In genomic region chr7:24852557-24853232, GRCm38 (mm10) we compare ENCODE assay signal across 13 mouse cellular contexts. TPM values are rescaled to one million over a fixed set of nuclear protein-coding genes. Genes with fewer than 3 reads are reported as not detected.
DNase-seq lines count a peak whose midpoint lies in the region; ATAC-seq and TF ChIP-seq lines count a peak whose summit lies in the region.
"Had no signal": no experiment of that assay in that cellular context is flagged by ENCODE, and none has a peak within 500 bp of the region (broad histone marks: within the 10 kb centered on the region; RNA-seq: fewer than 3 reads in every experiment).

No protein-coding gene starts in this region.

- no peak overlapping the region for H3K9ac ChIP-seq in kidney, embryonic 15.5 days
- peak overlapping the region; percentile 80 for H3K9ac ChIP-seq in MEL (ENCODE audit: control insufficient read depth, low read depth, low read length, poor library complexity, severe bottlenecking)
- H3K9ac ChIP-seq: midbrain, embryonic 12.5 days had no signal

- WGBS in kidney, embryonic 15.5 days: 61% methylated on average over 8 of the region's 8 CpGs

- no peak overlapping the region for H3K4me2 ChIP-seq in kidney, embryonic 15.5 days
- H3K4me2 ChIP-seq: embryonic facial prominence, embryonic 13.5 days; midbrain, embryonic 12.5 days had no signal

- TF ChIP-seq RAD21 in MEL (IDR thresholded peaks at IDR 0.05; ENCODE audit: low read depth, low read length): no peak

- no peaks in the 10 kb centered on the region for H3K27me3 ChIP-seq in kidney, embryonic 15.5 days
- H3K27me3 ChIP-seq in MEL (ENCODE audit: control insufficient read depth in 1 of 2, insufficient read depth in 2 of 2, low read length in 2 of 2): no peaks in the 10 kb centered on the region
- H3K27me3 ChIP-seq: embryonic facial prominence, embryonic 13.5 days; midbrain, embryonic 12.5 days had no signal

- H3K9me3 ChIP-seq in kidney, embryonic 15.5 days (replicated peaks): no peaks in the 10 kb centered on the region
- no peaks in the 10 kb centered on the region for H3K9me3 ChIP-seq in MEL (replicated peaks; ENCODE audit: insufficient read depth, low read length)
- H3K9me3 ChIP-seq: embryonic facial prominence, embryonic 13.5 days; midbrain, embryonic 12.5 days had no signal

- ATAC-seq in kidney, embryonic 15.5 days (replicated peaks; ENCODE audit: low FRiP score): peak; percentile 86
- peak; percentile 91 for ATAC-seq in erythroblast, adult 5-6 weeks (replicated peaks; ENCODE audit: low FRiP score, poor library complexity, severe bottlenecking)
- ATAC-seq: activated CD4-positive, CD25-positive, alpha-beta regulatory T cell, adult 4 months had no signal

- no peak for DNase-seq in kidney, adult 11 months
- DNase-seq in MEL (ENCODE audit: low read depth, low spot score): peak; percentile 98
- DNase-seq in mesoderm, embryonic 11.5 days (ENCODE audit: low read depth, low spot score): peak; percentile 19
- DNase-seq in gastrocnemius, postnatal 14 days: no peak
- no peak for DNase-seq in urinary bladder, postnatal 25 days (ENCODE audit: low spot score)
- DNase-seq in testis, postnatal 10 days (ENCODE audit: low spot score): no peak
- DNase-seq: heart, postnatal 10 days; layer of hippocampus, adult 9-11 months had no signal

- peak in 1 of 2 experiments; percentile 62; a peak in 2 of 4 replicates for TF ChIP-seq EP300 in MEL (IDR thresholded peaks at IDR 0.05; ENCODE audit: low read depth in 1 of 2, low read length in 2 of 2)

- no peaks in the 10 kb centered on the region for H3K36me3 ChIP-seq in kidney, embryonic 15.5 days
- H3K36me3 ChIP-seq in MEL (ENCODE audit: control insufficient read depth in 1 of 2, insufficient read depth in 2 of 2, low read length in 2 of 2): peaks cover 0 to 15% of the 10 kb centered on the region in 2 experiments; a peak in 2 of 4 replicates
- H3K36me3 ChIP-seq: embryonic facial prominence, embryonic 13.5 days; midbrain, embryonic 12.5 days had no signal

- H3K79me2 ChIP-seq in MEL (ENCODE audit: control insufficient read depth, insufficient read depth, low read length, poor library complexity): no peaks in the 10 kb centered on the region; the same call in 1 of the 2 replicates

- TF ChIP-seq CTCF in MEL (IDR thresholded peaks at IDR 0.05 in 2 of 3, conservative IDR thresholded peaks at IDR 0.05 in 1 of 3; ENCODE audit: control insufficient read depth in 1 of 3, insufficient read depth in 1 of 3, low read depth in 2 of 3, low read length in 3 of 3, poor library complexity in 1 of 3, severe bottlenecking in 1 of 3): no peak

- 0 out of 2 replicates have a peak overlapping the region, but pooled peaks have one; percentile 27 for H3K27ac ChIP-seq in kidney, embryonic 15.5 days
- peak overlapping the region; percentile 97 for H3K27ac ChIP-seq in MEL (ENCODE audit: control insufficient read depth, low read depth, low read length)
- H3K27ac ChIP-seq: embryonic facial prominence, embryonic 13.5 days; midbrain, embryonic 12.5 days had no signal

- peak in 1 of 2 experiments; percentile 86; a peak in 2 of 4 replicates for TF ChIP-seq POLR2A in MEL (IDR thresholded peaks at IDR 0.05; ENCODE audit: control insufficient read depth in 1 of 2, insufficient read depth in 1 of 2, low read depth in 1 of 2, low read length in 2 of 2, poor library complexity in 1 of 2)

- H3K4me1 ChIP-seq in kidney, embryonic 15.5 days: peaks cover 26% of the 10 kb centered on the region
- H3K4me1 ChIP-seq in MEL (ENCODE audit: control insufficient read depth in 1 of 2, insufficient read depth in 2 of 2, low read length in 2 of 2): peaks cover 7 to 15% of the 10 kb centered on the region in 2 experiments

- no peak overlapping the region for H3K4me3 ChIP-seq in kidney, embryonic 15.5 days (replicated peaks)
- peak overlapping the region; percentile 47 to 53 for H3K4me3 ChIP-seq in MEL (ENCODE audit: control insufficient read depth in 1 of 2, insufficient read depth in 1 of 2, low read depth in 2 of 2, low read length in 2 of 2)
- H3K4me3 ChIP-seq: embryonic facial prominence, embryonic 13.5 days; midbrain, embryonic 12.5 days had no signal

- intact Hi-C loops in gastrocnemius, postnatal 14 days (cut with DNase I; ENCODE audit: low total_unique reads): no loop called here

TF ChIP-seq in MEL, 35 proteins besides CTCF, POLR2A, EP300 and RAD21 (continues in another document):
- peak; percentile 77 for TF ChIP-seq MYC (IDR thresholded peaks at IDR 0.05; ENCODE audit: low read depth, low read length)
- TF ChIP-seq ZKSCAN1 (IDR thresholded peaks at IDR 0.05; ENCODE audit: low read depth, low read length): no peak
- TF ChIP-seq GATA1 (IDR thresholded peaks at IDR 0.05; ENCODE audit: low read depth, low read length): peak; percentile 39; the same call in 1 of the 2 replicates
- TF ChIP-seq HCFC1 (IDR thresholded peaks at IDR 0.05; ENCODE audit: low read depth, low read length): peak; percentile 53; the same call in 1 of the 2 replicates
- TF ChIP-seq POLR2AphosphoS2 (IDR thresholded peaks at IDR 0.05; ENCODE audit: low read length): peak; percentile 90
- peak; percentile 62; the same call in 1 of the 2 replicates for TF ChIP-seq ELF1 (IDR thresholded peaks at IDR 0.05; ENCODE audit: low read depth, low read length)
- TF ChIP-seq ZMIZ1 (IDR thresholded peaks at IDR 0.05; ENCODE audit: low read depth, low read length): peak; percentile 83
- TF ChIP-seq TCF12 (IDR thresholded peaks at IDR 0.05; ENCODE audit: low read depth, low read length): peak; percentile 68
- TF ChIP-seq MEF2A (IDR thresholded peaks at IDR 0.05; ENCODE audit: extremely low read depth, insufficient replicate concordance, low read depth, low read length, poor library complexity, severe bottlenecking): no peak
- TF ChIP-seq KAT2A (conservative IDR thresholded peaks at IDR 0.05; ENCODE audit: low read depth, low read length): 0 out of 2 replicates have a peak, but pooled peaks have one; percentile 17
- TF ChIP-seq BHLHE40 (IDR thresholded peaks at IDR 0.05; ENCODE audit: borderline replicate concordance, low read depth, low read length): no peak
- TF ChIP-seq SIN3A (IDR thresholded peaks at IDR 0.05; ENCODE audit: low read length): peak; percentile 90
- TF ChIP-seq JUND (IDR thresholded peaks at IDR 0.05; ENCODE audit: low read depth, low read length): peak; percentile 46; the same call in 1 of the 2 replicates
- peak; percentile 79 for TF ChIP-seq ETS1 (IDR thresholded peaks at IDR 0.05; ENCODE audit: low read depth, low read length)
- TF ChIP-seq NELFE (IDR thresholded peaks at IDR 0.05; ENCODE audit: low read depth, low read length): peak; percentile 81
- TF ChIP-seq GABPA (IDR thresholded peaks at IDR 0.05; ENCODE audit: low read depth, low read length): no peak
- no peak for TF ChIP-seq USF1 (IDR thresholded peaks at IDR 0.05; ENCODE audit: low read depth, low read length)
- TF ChIP-seq POLR2AphosphoS5 (IDR thresholded peaks at IDR 0.05; ENCODE audit: borderline replicate concordance, low read depth, low read length): no peak; the same call in 1 of the 2 replicates
- no peak for TF ChIP-seq CHD1 (IDR thresholded peaks at IDR 0.05; ENCODE audit: low read depth, low read length)

RNA-seq across cellular contexts. Expression of gene Gm9844, which starts 9.3 kb away (rescaled TPM):
- 15.3 TPM in 2 replicates for polyA plus RNA-seq in kidney, embryonic 15.5 days (2015; fragmentation: Nextera tagmentation; extraction: Ambion mirVana)
- total RNA-seq in MEL (2012; rRNA removed): 0.54 TPM in 1 of 2 replicates, not detected in the other
- under 1 TPM in 1 of 2 experiments, not detected in 1; 0.95 TPM for polyA plus RNA-seq in MEL (2012; ENCODE audit: insufficient read depth in 1 of 2, insufficient read length in 2 of 2, low read depth in 1 of 2, low replicate concordance in 2 of 2, missing spikeins in 1 of 2)
- not detected in 2 replicates for total RNA-seq in erythroblast, adult 5-6 weeks (2015; ENCODE audit: low replicate concordance)
- total RNA-seq in erythroblast, adult 5-6 weeks (2017; ENCODE audit: low replicate concordance): 1.4 TPM in 1 of 2 replicates, not detected in the other
- total RNA-seq in gastrocnemius, postnatal 14 days (2021): 1 to 10 TPM in 1 of 2 experiments, not detected in 1; 1.0 TPM

RNA-seq across cellular contexts. Expression of gene Lypd4, which starts 17.0 kb away (rescaled TPM):
- not detected in 2 replicates for polyA plus RNA-seq in kidney, embryonic 15.5 days (2015; fragmentation: Nextera tagmentation; extraction: Ambion mirVana)
- total RNA-seq in MEL (2012; rRNA removed): not detected in 2 replicates
- not detected for polyA plus RNA-seq in MEL (2012; ENCODE audit: insufficient read depth in 1 of 2, insufficient read length in 2 of 2, low read depth in 1 of 2, low replicate concordance in 2 of 2, missing spikeins in 1 of 2)
- not detected in 2 replicates for total RNA-seq in erythroblast, adult 5-6 weeks (2015; ENCODE audit: low replicate concordance)
- not detected in 2 replicates for total RNA-seq in erythroblast, adult 5-6 weeks (2017; ENCODE audit: low replicate concordance)
- total RNA-seq in gastrocnemius, postnatal 14 days (2021): not detected
- total RNA-seq: heart, postnatal 10 days had no signal
- polyA plus RNA-seq: activated CD4-positive, CD25-positive, alpha-beta regulatory T cell, adult 4 months; embryonic facial prominence, embryonic 13.5 days; midbrain, embryonic 12.5 days had no signal

RNA-seq across cellular contexts. Expression of gene Dmrtc2, which starts 17.2 kb away (rescaled TPM):
- not detected in 2 replicates for polyA plus RNA-seq in kidney, embryonic 15.5 days (2015; fragmentation: Nextera tagmentation; extraction: Ambion mirVana)
- not detected in 2 replicates for total RNA-seq in MEL (2012; rRNA removed)
- not detected for polyA plus RNA-seq in MEL (2012; ENCODE audit: insufficient read depth in 1 of 2, insufficient read length in 2 of 2, low read depth in 1 of 2, low replicate concordance in 2 of 2, missing spikeins in 1 of 2)
- not detected in 2 replicates for total RNA-seq in erythroblast, adult 5-6 weeks (2015; ENCODE audit: low replicate concordance)
- not detected in 2 replicates for total RNA-seq in erythroblast, adult 5-6 weeks (2017; ENCODE audit: low replicate concordance)
- total RNA-seq in gastrocnemius, postnatal 14 days (2021): not detected
- total RNA-seq: heart, postnatal 10 days had no signal
- polyA plus RNA-seq: activated CD4-positive, CD25-positive, alpha-beta regulatory T cell, adult 4 months; embryonic facial prominence, embryonic 13.5 days; midbrain, embryonic 12.5 days had no signal

RNA-seq across cellular contexts. Expression of gene Rps19, which starts 31.5 kb away (rescaled TPM):
- polyA plus RNA-seq in kidney, embryonic 15.5 days (2015; fragmentation: Nextera tagmentation; extraction: Ambion mirVana): 2,383 and 2,806 TPM in 2 replicates
- total RNA-seq in MEL (2012; rRNA removed): 3,168 and 3,580 TPM in 2 replicates
- 1,000 to 10,000 TPM in 1 of 2 experiments, not detected in 1; 2,454 TPM for polyA plus RNA-seq in MEL (2012; ENCODE audit: insufficient read depth in 1 of 2, insufficient read length in 2 of 2, low read depth in 1 of 2, low replicate concordance in 2 of 2, missing spikeins in 1 of 2)
- total RNA-seq in erythroblast, adult 5-6 weeks (2015; ENCODE audit: low replicate concordance): 474 and 634 TPM in 2 replicates
- 204 and 237 TPM in 2 replicates for total RNA-seq in erythroblast, adult 5-6 weeks (2017; ENCODE audit: low replicate concordance)
- 100 to 1,000 TPM; 481 to 524 TPM for total RNA-seq in gastrocnemius, postnatal 14 days (2021)

RNA-seq across cellular contexts. Expression of gene Cd79a, which starts 44.5 kb away (rescaled TPM):
- polyA plus RNA-seq in kidney, embryonic 15.5 days (2015; fragmentation: Nextera tagmentation; extraction: Ambion mirVana): 1.8 TPM in 2 replicates
- total RNA-seq in MEL (2012; rRNA removed): 0.13 and 0.23 TPM in 2 replicates
- under 1 TPM in 1 of 2 experiments, not detected in 1; 0.61 TPM for polyA plus RNA-seq in MEL (2012; ENCODE audit: insufficient read depth in 1 of 2, insufficient read length in 2 of 2, low read depth in 1 of 2, low replicate concordance in 2 of 2, missing spikeins in 1 of 2)
- total RNA-seq in erythroblast, adult 5-6 weeks (2015; ENCODE audit: low replicate concordance): 0.84 and 0.96 TPM in 2 replicates
- total RNA-seq in erythroblast, adult 5-6 weeks (2017; ENCODE audit: low replicate concordance): 0.43 TPM in 1 of 2 replicates, not detected in the other
- under 1 TPM; 0.16 to 0.23 TPM for total RNA-seq in gastrocnemius, postnatal 14 days (2021)

Comparison
In these comparisons a context has a peak if more than half of its experiments do, and no peak if none do; other contexts are left out.
1. DNase-seq: peak in MEL (single experiment) and mesoderm, embryonic 11.5 days (single experiment); none in kidney, adult 11 months (single experiment), gastrocnemius, postnatal 14 days (single experiment), urinary bladder, postnatal 25 days (single experiment) and testis, postnatal 10 days (single experiment).